Mouse (Mus musculus) retina, embryonic 14.5 days (tissue): ENCODE results near the gene Gdpd1.
"Not testable (repeated sequence)": the region's sequence is repeated elsewhere in the genome, so short reads cannot be mapped to it uniquely, and the experiment has no call there.

Experiments
- DNase-seq: peaks from one replicate; pipeline ENCODE4 v3.0.0-alpha.2; 2015; ENCODE audit warnings: low spot score

Gdpd1 gene

GRCm38 (mm10) chr11:87026096-87026875, 47.6 kb downstream of the Gdpd1 start:
- DNase-seq = no peak

- DNase-seq = no peak
Observed at GRCm38 (mm10) chr11:87025351-87025750, 48.5 kb downstream of the Gdpd1 start.

- not testable (repeated sequence) for DNase-seq
Observed at GRCm38 (mm10) chr11:87023240-87023639, 50.6 kb downstream of the Gdpd1 start.

- DNase-seq = no peak
Observed at GRCm38 (mm10) chr11:87022765-87023164, 51.1 kb downstream of the Gdpd1 start.

DNA sequence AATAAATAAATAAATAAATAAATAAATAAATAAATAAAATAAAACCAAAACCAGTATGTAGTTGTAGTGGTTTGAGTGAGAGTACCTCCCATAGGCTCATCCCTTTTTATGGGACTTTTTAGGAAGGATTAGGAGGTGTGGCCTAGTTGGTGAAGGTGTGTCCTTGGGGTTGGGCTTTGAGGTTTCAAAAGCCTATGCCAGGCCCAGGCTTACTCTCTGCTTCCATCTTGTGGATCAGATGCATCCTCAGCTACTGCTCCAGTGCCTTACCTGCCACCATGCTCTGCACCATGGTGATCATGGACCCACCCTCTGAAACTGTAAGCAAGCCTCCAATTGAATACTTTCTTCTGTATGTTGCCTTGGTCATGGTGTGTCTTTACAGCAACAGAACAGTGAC, 52.3 kb downstream of the Gdpd1 start:
- no peak for DNase-seq

DNA sequence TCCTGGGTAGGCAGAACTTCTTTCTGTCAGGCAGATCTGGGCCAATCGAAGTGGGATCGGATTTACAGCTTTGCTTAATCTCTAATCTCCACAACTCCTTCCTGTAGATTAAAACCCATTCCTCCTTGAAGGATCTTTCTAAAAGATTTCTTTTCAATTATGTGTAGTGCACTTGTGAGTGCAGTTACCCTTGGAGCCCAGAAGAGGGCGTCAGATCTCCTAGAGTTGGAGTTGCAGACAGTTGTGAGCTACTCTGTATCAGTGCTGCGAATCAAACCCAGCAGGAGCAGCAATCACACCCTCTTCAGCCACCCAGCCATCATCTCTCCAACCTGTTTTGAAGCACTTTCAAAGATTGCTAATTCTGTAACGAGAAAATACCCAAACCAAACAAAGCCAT, 53.4 kb downstream of the Gdpd1 start:
- DNase-seq = no peak

- DNase-seq = no peak
Observed at GRCm38 (mm10) chr11:87019431-87019830, 54.4 kb downstream of the Gdpd1 start.

DNA sequence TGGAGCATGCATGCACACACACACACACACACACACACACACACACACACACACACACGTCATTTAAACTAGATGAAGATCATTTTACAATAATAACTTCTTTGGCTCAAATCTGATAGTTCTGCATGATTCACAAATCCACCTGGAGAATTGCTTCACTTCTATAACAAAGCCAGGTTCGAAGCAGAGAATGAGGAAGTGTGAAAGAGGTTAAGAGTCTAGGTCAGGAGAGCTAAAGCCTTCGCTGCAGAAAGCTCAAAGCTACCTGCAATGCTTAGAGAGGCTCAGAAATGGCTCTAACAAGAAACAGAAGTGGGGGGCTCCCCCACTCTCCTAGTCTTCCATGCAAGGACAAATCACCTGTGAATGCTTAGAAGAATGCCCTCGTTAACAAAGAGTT, 55.8 kb downstream of the Gdpd1 start:
- DNase-seq = no peak

- DNase-seq = no peak
Observed at GRCm38 (mm10) chr11:87015691-87016090, 58.2 kb downstream of the Gdpd1 start.

GRCm38 (mm10) chr11:87010476-87010875, 63.4 kb downstream of the Gdpd1 start:
- peak; percentile 90 for DNase-seq

GRCm38 (mm10) chr11:87007371-87007770, 66.5 kb downstream of the Gdpd1 start:
- peak; percentile 45 for DNase-seq

DNA sequence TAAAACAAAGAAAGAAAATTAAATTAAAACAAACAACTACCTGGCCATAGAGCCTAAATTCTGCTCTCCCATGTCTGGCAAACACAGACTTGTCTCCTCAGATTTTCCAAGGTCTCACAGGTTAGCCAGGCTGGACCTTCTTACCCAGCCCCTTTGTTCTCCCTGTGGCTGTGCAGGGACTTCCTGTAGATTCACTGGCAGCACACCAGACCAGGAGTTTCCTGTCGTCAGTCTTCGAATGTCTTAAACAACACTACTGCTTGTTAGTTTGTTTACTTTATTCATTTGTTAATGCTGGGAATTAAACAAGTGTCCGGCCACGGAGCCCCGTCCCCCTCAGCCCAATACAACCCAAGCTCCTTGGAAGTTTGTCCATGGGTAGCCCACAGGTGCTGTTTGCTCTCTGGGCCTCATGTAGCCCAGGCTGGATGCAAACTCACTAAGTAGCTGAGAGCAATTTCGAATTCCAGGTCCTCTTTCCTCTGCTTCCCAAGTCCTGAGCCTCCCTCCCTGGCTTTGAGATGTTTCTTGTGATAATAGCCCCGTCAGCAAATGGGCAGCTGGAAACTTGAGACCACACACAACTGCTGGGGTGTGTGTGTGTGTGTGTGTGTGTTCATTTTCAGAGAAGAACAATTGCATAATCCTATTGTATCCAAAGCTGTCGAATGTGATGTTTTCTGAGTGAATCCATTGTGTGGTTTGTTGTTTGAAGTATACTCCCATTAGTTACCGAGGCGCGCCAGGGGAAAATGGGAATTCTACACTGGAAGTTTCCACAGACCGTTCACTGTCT, 68.7 kb downstream of the Gdpd1 start:
- no peak for DNase-seq

- DNase-seq = no peak
Observed at GRCm38 (mm10) chr11:87002078-87002829, 71.6 kb downstream of the Gdpd1 start.

DNA sequence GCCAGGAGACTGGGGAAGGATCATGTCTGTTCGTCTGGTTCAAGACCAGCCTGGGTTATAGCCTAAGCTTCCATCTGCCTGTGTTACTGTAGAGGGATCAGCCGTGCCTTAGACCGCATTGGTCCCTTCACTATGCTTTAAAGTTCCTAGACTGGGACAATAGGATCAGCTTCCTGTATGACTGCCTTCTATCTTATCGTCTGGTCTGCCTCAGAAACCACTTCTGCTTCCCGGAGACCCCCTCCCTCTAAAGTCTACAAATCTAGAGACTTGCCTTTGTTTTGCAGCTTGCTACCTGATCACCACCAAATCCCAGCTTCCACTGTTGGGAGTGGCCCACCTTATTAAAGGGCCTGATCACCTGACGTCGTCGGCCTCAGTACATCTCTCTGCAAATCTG, 72.6 kb downstream of the Gdpd1 start:
- no peak for DNase-seq

DNA sequence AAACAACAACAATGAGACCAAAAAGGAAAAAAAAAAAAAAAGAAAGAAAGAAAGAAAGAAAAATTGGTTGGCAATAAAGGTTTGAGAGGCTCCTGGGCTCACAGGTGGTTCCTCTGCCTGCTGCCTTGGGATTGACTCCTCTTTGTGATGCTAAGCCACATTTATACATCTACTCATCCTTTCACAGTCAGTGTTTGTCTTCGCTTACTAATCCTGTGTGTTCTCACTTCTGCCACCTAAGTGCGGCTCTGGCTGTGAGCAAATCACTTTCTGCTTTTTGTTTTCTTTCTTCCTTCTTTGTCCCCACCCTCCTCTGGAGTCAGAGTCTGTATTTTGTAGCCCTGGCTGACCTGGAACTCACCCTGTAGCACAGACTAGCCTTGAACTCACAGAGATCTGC, 77.6 kb downstream of the Gdpd1 start:
- DNase-seq = no peak

DNA sequence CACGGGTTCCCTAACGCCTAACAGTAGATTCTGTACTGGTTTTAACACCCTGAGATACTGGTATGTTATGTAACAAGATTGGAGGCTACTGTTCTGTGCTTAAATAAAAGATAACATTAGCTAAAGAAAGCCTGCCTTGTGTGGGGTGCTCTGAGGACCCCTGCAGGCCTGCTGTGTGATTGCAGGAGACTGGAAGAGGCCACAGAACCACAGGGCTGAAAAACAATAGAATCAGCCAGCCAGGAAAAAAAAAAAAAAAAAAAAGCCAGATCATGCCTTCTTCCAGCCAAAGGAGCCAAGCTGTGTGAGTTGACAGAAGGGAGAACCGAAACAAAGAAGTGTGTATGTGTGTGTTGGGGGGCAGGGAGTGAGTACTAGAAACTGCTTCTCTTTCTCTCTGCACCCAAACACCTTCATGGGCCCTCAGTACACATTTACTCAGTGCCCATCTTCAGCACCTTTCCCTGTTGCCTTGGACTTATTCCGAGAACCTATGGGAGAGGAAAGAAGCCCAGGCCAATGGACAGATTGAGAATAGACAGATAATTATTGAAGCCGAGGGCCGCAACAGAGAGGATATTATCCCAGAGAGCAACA, 78.1 kb downstream of the Gdpd1 start:
- DNase-seq = peak; percentile 86

DNA sequence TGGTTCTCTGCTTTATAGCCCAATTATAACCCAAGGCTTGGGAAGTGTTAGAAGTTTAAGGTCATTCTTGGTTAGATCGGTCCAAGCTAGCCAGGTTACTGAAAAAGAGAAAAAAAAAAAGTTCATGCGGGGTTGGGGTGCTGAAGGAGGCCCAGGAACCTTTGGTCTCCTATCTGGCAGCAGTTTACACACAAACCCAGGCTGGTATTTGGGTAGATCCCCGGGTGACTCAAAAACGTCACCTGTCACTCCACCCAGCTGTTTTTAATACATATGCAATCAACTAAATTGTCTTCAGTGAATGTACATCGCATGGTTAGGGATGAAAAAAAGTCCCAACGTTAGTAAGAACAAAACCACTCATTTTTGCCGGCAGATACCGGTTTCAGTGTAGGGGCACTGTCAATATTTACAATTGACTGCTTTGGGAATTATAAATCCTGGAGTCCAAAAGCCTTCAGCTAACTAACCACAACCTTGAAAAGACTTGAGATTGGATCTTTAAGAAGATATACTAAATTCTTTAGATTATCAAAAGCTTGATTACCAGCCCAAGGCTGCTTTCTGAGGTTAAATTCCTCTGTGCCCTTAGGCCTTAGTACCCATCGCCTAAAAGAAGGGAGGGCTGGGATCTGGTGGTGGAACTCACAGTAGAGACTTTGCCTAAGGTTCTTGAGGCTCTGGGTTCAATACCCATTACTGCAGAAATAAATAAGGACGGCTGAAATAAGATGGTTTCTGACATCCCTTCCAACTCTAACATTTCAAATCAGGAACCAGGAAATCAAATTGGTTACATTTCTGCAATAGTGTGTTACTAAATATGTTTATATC, 78.9 kb downstream of the Gdpd1 start:
- no peak for DNase-seq

DNA sequence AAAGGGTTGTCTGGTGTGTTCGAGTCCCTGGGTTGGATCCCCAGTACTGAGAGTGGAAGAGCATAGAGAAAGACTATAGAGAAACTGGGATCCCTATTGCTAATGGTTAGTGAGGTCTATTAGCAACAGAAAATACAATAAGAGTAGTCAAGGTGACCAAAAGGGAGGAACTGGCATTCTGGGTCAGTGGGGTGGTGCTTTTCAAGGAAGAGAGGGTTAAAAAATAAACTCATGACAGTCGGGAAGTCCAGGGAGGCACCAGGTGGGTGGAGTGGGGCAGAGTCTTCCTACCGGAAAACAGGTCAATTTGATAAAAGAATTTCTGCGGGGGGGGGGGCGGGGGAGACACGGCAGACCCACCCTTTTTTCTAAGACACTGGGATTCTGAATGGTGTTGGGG, 79.5 kb downstream of the Gdpd1 start:
- no peak for DNase-seq

GRCm38 (mm10) chr11:86993041-86994037, 80.5 kb downstream of the Gdpd1 start, which contains the start of gene Ypel2:
TSS of gene Ypel2 (minus strand) at chr11:86993707.
- DNase-seq = peak; percentile 97

DNA sequence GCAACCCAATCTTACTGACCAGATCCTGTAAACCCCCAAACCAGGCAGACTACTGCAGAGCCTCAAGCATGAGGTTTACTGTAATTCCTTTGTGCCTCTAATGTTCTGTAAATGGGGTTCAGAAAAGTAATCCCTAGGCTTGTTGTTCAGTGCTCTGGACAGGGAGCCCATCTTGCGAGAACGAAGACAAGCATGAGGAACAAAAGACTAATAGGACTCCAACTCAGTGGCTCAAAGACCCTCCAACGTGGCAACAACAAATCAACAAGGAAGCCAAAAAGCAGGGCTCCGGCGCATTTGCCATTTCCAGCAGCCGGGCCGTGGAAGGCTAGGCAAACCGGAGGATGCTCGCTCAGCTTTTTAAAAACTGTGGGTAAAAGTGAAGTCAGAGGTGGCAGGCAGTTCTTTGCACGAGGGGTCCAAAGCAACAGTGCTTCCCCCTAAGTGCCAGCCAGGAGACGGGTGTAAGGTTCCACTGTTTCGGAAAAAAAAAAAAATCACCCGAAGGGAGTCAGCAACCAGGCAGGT, 81.3 kb downstream of the Gdpd1 start:
- no peak for DNase-seq
